Mouse (Mus musculus) limb, embryonic 14.5 days (tissue): Measurements from ENCODE around the gene Plxna3. TPM values are rescaled to one million over a fixed set of nuclear protein-coding genes. Genes with fewer than 3 reads are reported as not detected.
A peak's percentile ranks its signal among the peaks of the same experiment; 100 is the strongest.

Experiments used
- ATAC-seq: fragments of 200-750 bp; cut with Nextera tagmentation; 2 replicates; pipeline ENCODE4 v1.8.0; 2017; ENCODE audit warnings: low read depth, moderate number of reproducible peaks, moderate TSS enrichment; ENCODE audit not compliant: low FRiP score
- DNase-seq: peaks from one replicate; pipeline ENCODE4 v3.0.0-alpha.2; 2015; ENCODE audit warnings: low spot score
- H3K27ac ChIP-seq: fragments of 300-500 bp; sonication (generic); replicated peaks from 2 replicates; pipeline ENCODE4 v1.5.1; 2014; ENCODE audit warnings: low read depth, mild to moderate bottlenecking, low read length, moderate library complexity, mixed read lengths
- H3K27me3 ChIP-seq: fragments of 300-500 bp; sonication (generic); 2 replicates; pipeline ENCODE4 v1.6.1; 2014; ENCODE audit warnings: low read length, mixed read lengths; ENCODE audit not compliant: control insufficient read depth, insufficient read depth
- H3K36me3 ChIP-seq: fragments of 300-500 bp; sonication (generic); 2 replicates; pipeline ENCODE4 v1.6.1; 2014; ENCODE audit warnings: mild to moderate bottlenecking, low read length, moderate library complexity, mixed read lengths; ENCODE audit not compliant: control insufficient read depth, insufficient read depth
- H3K4me1 ChIP-seq: fragments of 300-500 bp; sonication (generic); 2 replicates; pipeline ENCODE4 v1.6.1; 2014; ENCODE audit warnings: antibody characterized with exemption, low read length, mixed read lengths; ENCODE audit not compliant: control insufficient read depth, insufficient read depth
- H3K4me2 ChIP-seq: fragments of 300-500 bp; sonication (generic); replicated peaks from 2 replicates; pipeline ENCODE4 v1.6.1; 2014; ENCODE audit warnings: low read depth, mild to moderate bottlenecking, low read length, moderate library complexity; ENCODE audit not compliant: severe bottlenecking
- H3K4me3 ChIP-seq: fragments of 300-500 bp; sonication (generic); replicated peaks from 2 replicates; pipeline ENCODE4 v1.5.1; 2014; ENCODE audit warnings: low read length
- H3K9ac ChIP-seq: fragments of 300-500 bp; sonication (generic); 2 replicates; pipeline ENCODE4 v1.6.1; 2014; ENCODE audit warnings: mild to moderate bottlenecking, low read depth, low read length, moderate library complexity; ENCODE audit not compliant: severe bottlenecking
- H3K9me3 ChIP-seq: fragments of 300-500 bp; sonication (generic); 2 replicates; pipeline ENCODE4 v1.6.1; 2016; ENCODE audit warnings: low read length; ENCODE audit not compliant: control insufficient read depth
- POLR2A ChIP-seq: fragments of 200-500 bp; IDR thresholded peaks from 2 replicates; pipeline ENCODE4 v1.8.0; 2012; ENCODE audit warnings: inconsistent platforms, mild to moderate bottlenecking, moderate library complexity, borderline replicate concordance; ENCODE audit not compliant: insufficient read depth, insufficient read length; ENCODE audit errors: extremely low read depth
- WGBS: fragments of 180-500 bp; shearing (Covaris S2); extraction: QIAGEN DNeasy Blood & Tissue Kit; methylation state at CpG from one replicate; pipeline ENCODE4 v1.1.7; 2014; 5-methylcytosine and 5-hydroxymethylcytosine counted together
- microRNA-seq: library from miRNA; unstranded; fragments of <30 nt; microRNA quantifications from one replicate; pipeline ENCODE4, GENCODE M21; 2016
- polyA plus RNA-seq, 2 experiments: library from polyadenylated mRNA; depleted of rRNA in 1 of 2; stranded (reverse) in 1 of 2; unstranded in 1 of 2; fragments of >200 nt; fragmentation: Nextera tagmentation in 1 of 2; extraction: Ambion mirVana in 1 of 2; gene quantifications; 2 replicates each; pipeline versions ENCODE4 v1.2.1 to v1.2.3; 2012 to 2014

Gene Plxna3
- polyA plus RNA-seq, 2 experiments, result 21.4 to 117 TPM

DNA sequence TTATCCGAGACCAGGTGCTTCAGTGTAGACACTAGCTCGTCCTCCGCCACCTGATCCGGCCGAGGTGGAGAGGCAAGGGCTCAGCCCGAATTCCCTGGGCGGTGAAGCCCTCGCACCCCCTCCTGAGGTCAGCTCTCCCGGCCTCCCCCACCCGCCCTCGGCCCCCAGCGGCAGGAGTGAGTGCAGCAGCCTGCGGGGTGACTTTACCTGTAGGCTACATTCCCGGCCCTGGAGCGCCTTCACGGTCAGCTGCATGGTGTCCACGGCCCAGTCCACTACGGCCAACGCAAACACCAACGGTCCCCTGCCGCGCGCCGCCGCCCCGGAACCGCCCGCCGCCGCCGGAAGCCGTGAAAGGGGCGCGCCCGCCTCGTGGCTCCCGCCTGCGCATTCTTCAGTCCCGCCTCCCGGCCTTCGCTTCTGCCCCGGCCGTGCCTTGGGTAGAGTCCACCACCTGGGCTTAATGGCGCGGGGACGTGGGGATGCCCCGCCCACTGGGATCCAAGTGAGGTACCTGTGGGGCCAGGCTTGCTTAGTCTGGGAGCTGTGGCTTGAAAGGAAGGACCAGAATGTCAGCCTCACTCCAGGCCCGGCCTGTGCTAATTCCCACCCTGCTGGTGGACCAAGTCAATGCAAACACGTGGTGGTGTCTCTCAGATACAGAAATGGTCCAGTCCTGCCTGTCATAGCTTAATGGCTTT, 39.5 kb downstream of the Plxna3 start:
- Histone ChIP-seq H3K4me2 (peak overlapping the region; percentile 58), H3K27ac (peak overlapping the region; percentile 28), H3K36me3 (peaks cover 13% of the 10 kb centered on the region), H3K4me1 (no peaks in the 10 kb centered on the region), H3K4me3 (peak overlapping the region; percentile 54), H3K9ac (peak overlapping the region; percentile 71), H3K9me3 (no peaks in the 10 kb centered on the region), H3K27me3 (no peaks in the 10 kb centered on the region)
- no peak; the same call in 1 of the 2 replicates for TF ChIP-seq POLR2A
- peak; percentile 85 for ATAC-seq
- WGBS, result 15% methylated on average over 31 of the region's 49 CpGs
- DNase-seq, result peak; percentile 49

- no peaks in the 10 kb centered on the region for H3K9me3 ChIP-seq
- peak; percentile 81; the same call in 1 of the 2 replicates for TF ChIP-seq POLR2A
- peak; percentile 84 for DNase-seq
- peak; percentile 93 for ATAC-seq
- H3K27me3 ChIP-seq, result no peaks in the 10 kb centered on the region
- H3K4me3 ChIP-seq, result peak within 1 kb of the TSS; percentile 43
- WGBS, result 22% methylated on average over 32 of the region's 32 CpGs
- no peak within 1 kb of the TSS for H3K27ac ChIP-seq
- H3K36me3 ChIP-seq, result no peaks in the 10 kb centered on the region
- peak within 1 kb of the TSS; percentile 59 for H3K4me2 ChIP-seq
- H3K9ac ChIP-seq, result peak within 1 kb of the TSS; percentile 52
- H3K4me1 ChIP-seq, result no peaks in the 10 kb centered on the region
Observed at GRCm38 (mm10) chrX:74372888-74373549, 44.2 kb downstream of the Plxna3 start, which contains the start of the genes Ubl4a and Slc10a3. Ubl4a (minus strand) TSS chrX:74373218. Slc10a3 (minus strand) TSS chrX:74373349.

DNA sequence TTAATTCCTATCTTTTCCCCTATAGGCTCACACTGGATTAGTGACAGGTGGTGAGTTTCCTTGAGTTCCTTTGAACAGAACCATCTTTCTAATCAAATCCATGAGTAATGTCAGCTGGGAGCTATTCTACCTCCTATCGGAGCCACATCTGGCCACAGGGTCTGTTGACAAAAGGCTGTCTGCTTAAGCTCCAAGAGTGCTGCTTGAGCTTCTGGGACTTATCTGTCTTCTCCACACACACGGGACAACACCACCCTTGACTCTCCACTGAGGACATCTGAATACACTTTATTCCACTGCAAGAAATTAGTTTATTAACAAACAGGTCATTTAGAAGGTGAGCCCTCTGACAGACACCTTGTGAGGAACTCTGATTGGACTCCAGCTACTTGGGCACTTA, 55.6 kb downstream of the Plxna3 start:
- Histone ChIP-seq H3K27ac (no peak overlapping the region), H3K9me3 (no peaks in the 10 kb centered on the region), H3K4me1 (no peaks in the 10 kb centered on the region), H3K36me3 (peaks cover 4% of the 10 kb centered on the region; the same call in 1 of the 2 replicates), H3K4me2 (no peak overlapping the region), H3K27me3 (no peaks in the 10 kb centered on the region), H3K9ac (no peak overlapping the region), H3K4me3 (no peak overlapping the region)
- ATAC-seq, result no peak
- 68% methylated on average over 2 of the region's 2 CpGs for WGBS
- no peak for DNase-seq
- TF ChIP-seq POLR2A, result no peak

- Histone ChIP-seq H3K9me3 (no peaks in the 10 kb centered on the region), H3K27ac (no peak overlapping the region), H3K27me3 (no peaks in the 10 kb centered on the region), H3K4me1 (no peaks in the 10 kb centered on the region; the same call in 1 of the 2 replicates), H3K4me3 (no peak overlapping the region), H3K36me3 (peaks cover 4% of the 10 kb centered on the region; the same call in 1 of the 2 replicates), H3K9ac (no peak overlapping the region), H3K4me2 (no peak overlapping the region)
- DNase-seq, result no peak
- TF ChIP-seq POLR2A, result no peak
- no peak for ATAC-seq
Observed at GRCm38 (mm10) chrX:74388153-74388552, 59.3 kb downstream of the Plxna3 start.

GRCm38 (mm10) chrX:74392535-74393443, 63.9 kb downstream of the Plxna3 start, which contains the start of the genes Fam3a and Ikbkg:
Fam3a (minus strand) TSS chrX:74393272.
Ikbkg (plus strand) TSS chrX:74393290.
- Histone ChIP-seq H3K4me2 (peak within 1 kb of the TSS; percentile 54), H3K36me3 (peaks cover 1% of the 10 kb centered on the region; the same call in 1 of the 2 replicates), H3K27ac (peak within 1 kb of the TSS; percentile 83), H3K9ac (peak within 1 kb of the TSS; percentile 82), H3K4me1 (no peaks in the 10 kb centered on the region; the same call in 1 of the 2 replicates), H3K27me3 (no peaks in the 10 kb centered on the region), H3K4me3 (peak within 1 kb of the TSS; percentile 52), H3K9me3 (no peaks in the 10 kb centered on the region)
- TF ChIP-seq POLR2A, result peak; percentile 36; the same call in 1 of the 2 replicates
- 17% methylated on average over 29 of the region's 30 CpGs for WGBS
- peak; percentile 85 for DNase-seq
- peak; percentile 100 for ATAC-seq

Small RNA genes lying within 50 kb of the gene (microRNA-seq; reads per million reads assigned to microRNA genes)
- 1.1 reads per million for gene Mir7092

Other genes with a start within 250 kb of the Plxna3 start
- gene Opn1mw, start 201.6 kb upstream of the Plxna3 start, polyA plus RNA-seq (2012; rRNA removed), result not detected in 2 replicates
- not detected in 2 replicates for gene Opn1mw, start 201.6 kb upstream of the Plxna3 start, polyA plus RNA-seq (2014; fragmentation: Nextera tagmentation; extraction: Ambion mirVana)
- gene Mecp2, start 193.7 kb upstream of the Plxna3 start, polyA plus RNA-seq (2012; rRNA removed), result 12.3 and 13.0 TPM in 2 replicates
- 9.0 and 11.1 TPM in 2 replicates for gene Mecp2, start 193.7 kb upstream of the Plxna3 start, polyA plus RNA-seq (2014; fragmentation: Nextera tagmentation; extraction: Ambion mirVana)
- gene Tex28, start 161.2 kb upstream of the Plxna3 start, polyA plus RNA-seq (2012; rRNA removed), result not detected in 2 replicates
- gene Tex28, start 161.2 kb upstream of the Plxna3 start, polyA plus RNA-seq (2014; fragmentation: Nextera tagmentation; extraction: Ambion mirVana), result not detected in 2 replicates
- gene Tktl1, start 151.8 kb upstream of the Plxna3 start, polyA plus RNA-seq (2012; rRNA removed), result 0.03 and 0.04 TPM in 2 replicates
- not detected in 2 replicates for gene Tktl1, start 151.8 kb upstream of the Plxna3 start, polyA plus RNA-seq (2014; fragmentation: Nextera tagmentation; extraction: Ambion mirVana)
- gene Flna, start 79.2 kb upstream of the Plxna3 start, polyA plus RNA-seq (2012; rRNA removed), result 573 and 611 TPM in 2 replicates
- gene Flna, start 79.2 kb upstream of the Plxna3 start, polyA plus RNA-seq (2014; fragmentation: Nextera tagmentation; extraction: Ambion mirVana), result 335 and 363 TPM in 2 replicates
- gene Emd, start 74.4 kb upstream of the Plxna3 start, polyA plus RNA-seq (2012; rRNA removed), result 107 and 143 TPM in 2 replicates
- 28.0 and 30.4 TPM in 2 replicates for gene Emd, start 74.4 kb upstream of the Plxna3 start, polyA plus RNA-seq (2014; fragmentation: Nextera tagmentation; extraction: Ambion mirVana)
- 2,306 and 2,672 TPM in 2 replicates for gene Rpl10, start 58.3 kb upstream of the Plxna3 start, polyA plus RNA-seq (2012; rRNA removed)
- gene Rpl10, start 58.3 kb upstream of the Plxna3 start, polyA plus RNA-seq (2014; fragmentation: Nextera tagmentation; extraction: Ambion mirVana), result 939 and 993 TPM in 2 replicates
- gene Taz, start 47.2 kb upstream of the Plxna3 start, polyA plus RNA-seq (2012; rRNA removed), result 99.7 and 116 TPM in 2 replicates
- 64.0 and 70.6 TPM in 2 replicates for gene Taz, start 47.2 kb upstream of the Plxna3 start, polyA plus RNA-seq (2014; fragmentation: Nextera tagmentation; extraction: Ambion mirVana)
- gene Dnase1l1, start 46.7 kb upstream of the Plxna3 start, polyA plus RNA-seq (2012; rRNA removed), result 20.2 and 24.3 TPM in 2 replicates
- 12.8 and 14.4 TPM in 2 replicates for gene Dnase1l1, start 46.7 kb upstream of the Plxna3 start, polyA plus RNA-seq (2014; fragmentation: Nextera tagmentation; extraction: Ambion mirVana)
- 224 and 272 TPM in 2 replicates for gene Atp6ap1, start 32.0 kb upstream of the Plxna3 start, polyA plus RNA-seq (2012; rRNA removed)
- gene Atp6ap1, start 32.0 kb upstream of the Plxna3 start, polyA plus RNA-seq (2014; fragmentation: Nextera tagmentation; extraction: Ambion mirVana), result 124 and 128 TPM in 2 replicates
- gene Gdi1, start 24.1 kb upstream of the Plxna3 start, polyA plus RNA-seq (2012; rRNA removed), result 567 and 604 TPM in 2 replicates
- 147 and 183 TPM in 2 replicates for gene Gdi1, start 24.1 kb upstream of the Plxna3 start, polyA plus RNA-seq (2014; fragmentation: Nextera tagmentation; extraction: Ambion mirVana)
- 31.5 and 49.7 TPM in 2 replicates for gene Fam50a, start 16.0 kb upstream of the Plxna3 start, polyA plus RNA-seq (2012; rRNA removed)
- gene Fam50a, start 16.0 kb upstream of the Plxna3 start, polyA plus RNA-seq (2014; fragmentation: Nextera tagmentation; extraction: Ambion mirVana), result 53.5 and 53.7 TPM in 2 replicates
- 104 and 119 TPM in 2 replicates for gene Lage3, start 24.6 kb downstream of the Plxna3 start, polyA plus RNA-seq (2012; rRNA removed)
- gene Lage3, start 24.6 kb downstream of the Plxna3 start, polyA plus RNA-seq (2014; fragmentation: Nextera tagmentation; extraction: Ambion mirVana), result 105 and 106 TPM in 2 replicates
- gene Ubl4a, start 44.2 kb downstream of the Plxna3 start, polyA plus RNA-seq (2012; rRNA removed), result 58.5 and 60.7 TPM in 2 replicates
- 77.1 and 79.6 TPM in 2 replicates for gene Ubl4a, start 44.2 kb downstream of the Plxna3 start, polyA plus RNA-seq (2014; fragmentation: Nextera tagmentation; extraction: Ambion mirVana)
- gene Slc10a3, start 44.3 kb downstream of the Plxna3 start, polyA plus RNA-seq (2012; rRNA removed), result 16.0 and 21.0 TPM in 2 replicates
- gene Slc10a3, start 44.3 kb downstream of the Plxna3 start, polyA plus RNA-seq (2014; fragmentation: Nextera tagmentation; extraction: Ambion mirVana), result 20.2 and 24.4 TPM in 2 replicates
- 50.6 and 60.3 TPM in 2 replicates for gene Fam3a, start 64.2 kb downstream of the Plxna3 start, polyA plus RNA-seq (2012; rRNA removed)
- 39.3 and 41.8 TPM in 2 replicates for gene Fam3a, start 64.2 kb downstream of the Plxna3 start, polyA plus RNA-seq (2014; fragmentation: Nextera tagmentation; extraction: Ambion mirVana)
- 13.7 and 17.4 TPM in 2 replicates for gene Ikbkg, start 64.2 kb downstream of the Plxna3 start, polyA plus RNA-seq (2012; rRNA removed)
- gene Ikbkg, start 64.2 kb downstream of the Plxna3 start, polyA plus RNA-seq (2014; fragmentation: Nextera tagmentation; extraction: Ambion mirVana), result 23.9 and 25.6 TPM in 2 replicates
- 35.2 and 35.4 TPM in 2 replicates for gene G6pdx, start 100.1 kb downstream of the Plxna3 start, polyA plus RNA-seq (2012; rRNA removed)
- gene G6pdx, start 100.1 kb downstream of the Plxna3 start, polyA plus RNA-seq (2014; fragmentation: Nextera tagmentation; extraction: Ambion mirVana), result 48.3 and 51.8 TPM in 2 replicates
- 1.1 and 2.8 TPM in 2 replicates for gene Gm6880, start 152.3 kb downstream of the Plxna3 start, polyA plus RNA-seq (2012; rRNA removed)
- gene Gm6880, start 152.3 kb downstream of the Plxna3 start, polyA plus RNA-seq (2014; fragmentation: Nextera tagmentation; extraction: Ambion mirVana), result 1.4 and 2.7 TPM in 2 replicates
- not detected in 2 replicates for gene Olfr1326-ps1, start 245.8 kb downstream of the Plxna3 start, polyA plus RNA-seq (2012; rRNA removed)
- gene Olfr1326-ps1, start 245.8 kb downstream of the Plxna3 start, polyA plus RNA-seq (2014; fragmentation: Nextera tagmentation; extraction: Ambion mirVana), result not detected in 2 replicates